Mouse (Mus musculus) hindbrain, embryonic 13.5 days (tissue): ENCODE results near the gene Tm9sf3. TPM values are rescaled to one million over a fixed set of nuclear protein-coding genes. Genes with fewer than 3 reads are reported as not detected.

Source experiments
- ATAC-seq: fragments of 200-750 bp; cut with Nextera tagmentation; 2 replicates; pipeline ENCODE4 v1.8.0; 2017; ENCODE audit warnings: moderate TSS enrichment; ENCODE audit not compliant: low FRiP score
- H3K27ac ChIP-seq: fragments of 300-500 bp; sonication (generic); 2 replicates; pipeline ENCODE4 v1.5.1; 2015; ENCODE audit warnings: inconsistent platforms, mild to moderate bottlenecking, moderate library complexity
- H3K27me3 ChIP-seq: fragments of 300-500 bp; sonication (generic); 2 replicates; pipeline ENCODE4 v1.6.1; 2015; ENCODE audit warnings: mild to moderate bottlenecking, inconsistent platforms
- H3K36me3 ChIP-seq: fragments of 300-500 bp; sonication (generic); 2 replicates; pipeline ENCODE4 v1.6.1; 2015; ENCODE audit warnings: mild to moderate bottlenecking, inconsistent platforms
- H3K4me1 ChIP-seq: fragments of 300-500 bp; sonication (generic); replicated peaks from 2 replicates; pipeline ENCODE4 v1.6.1; 2015; ENCODE audit warnings: inconsistent platforms
- H3K4me2 ChIP-seq: fragments of 300-500 bp; sonication (generic); 2 replicates; pipeline ENCODE4 v1.6.1; 2015; ENCODE audit warnings: inconsistent platforms, mild to moderate bottlenecking, moderate library complexity
- H3K4me3 ChIP-seq: fragments of 300-500 bp; sonication (generic); 2 replicates; pipeline ENCODE4 v1.5.1; 2015; ENCODE audit warnings: mild to moderate bottlenecking, inconsistent platforms
- H3K9ac ChIP-seq: fragments of 300-500 bp; sonication (generic); 2 replicates; pipeline ENCODE4 v1.6.1; 2015; ENCODE audit warnings: mild to moderate bottlenecking, inconsistent platforms
- H3K9me3 ChIP-seq: fragments of 300-500 bp; sonication (generic); 2 replicates; pipeline ENCODE4 v1.6.1; 2016; ENCODE audit warnings: inconsistent platforms
- whole genome bisulfite sequencing: fragments of 180-500 bp; shearing (Covaris S2); methylation state at CpG from one replicate; pipeline ENCODE4 v1.1.7; 2015; 5-methylcytosine and 5-hydroxymethylcytosine counted together
- polyA plus RNA-seq: library from polyadenylated mRNA; unstranded; fragments of >200 nt; fragmentation: Nextera tagmentation; extraction: Ambion mirVana; gene quantifications from 2 replicates; pipeline ENCODE4 v1.2.1, GENCODE M21; 2015

The Tm9sf3 gene
- polyA plus RNA-seq, 1 experiment from 2014 or later, result 99.0 TPM

DNA sequence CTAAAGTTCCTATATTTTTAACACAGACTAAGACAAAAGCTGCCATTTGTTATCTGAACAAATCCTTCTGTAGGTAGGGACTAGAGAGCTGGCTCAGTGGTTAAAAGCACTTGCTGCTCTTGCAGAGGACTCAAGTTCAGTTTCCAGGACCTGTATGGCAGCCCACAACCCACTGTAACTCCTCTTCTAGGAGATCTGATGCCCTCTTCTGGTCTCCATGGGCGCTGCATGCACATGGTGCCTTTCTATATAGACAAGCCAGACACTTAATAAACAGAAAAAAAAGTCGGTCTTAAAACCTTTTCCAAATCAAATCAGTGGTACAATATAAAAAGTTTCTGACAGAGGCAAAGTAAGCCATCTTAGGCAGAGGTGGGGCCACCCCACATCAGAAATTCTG, 5.1 kb downstream of the Tm9sf3 start:
- Histone ChIP-seq H3K27me3 (no peaks in the 10 kb centered on the region), H3K4me2 (no peak overlapping the region), H3K9ac (no peak overlapping the region), H3K4me3 (no peak overlapping the region), H3K4me1 (peaks cover 33% of the 10 kb centered on the region), H3K9me3 (no peaks in the 10 kb centered on the region), H3K27ac (no peak overlapping the region), H3K36me3 (no peaks in the 10 kb centered on the region)
- no peak for ATAC-seq
- WGBS, result 42% methylated on average over 2 of the region's 2 CpGs

DNA sequence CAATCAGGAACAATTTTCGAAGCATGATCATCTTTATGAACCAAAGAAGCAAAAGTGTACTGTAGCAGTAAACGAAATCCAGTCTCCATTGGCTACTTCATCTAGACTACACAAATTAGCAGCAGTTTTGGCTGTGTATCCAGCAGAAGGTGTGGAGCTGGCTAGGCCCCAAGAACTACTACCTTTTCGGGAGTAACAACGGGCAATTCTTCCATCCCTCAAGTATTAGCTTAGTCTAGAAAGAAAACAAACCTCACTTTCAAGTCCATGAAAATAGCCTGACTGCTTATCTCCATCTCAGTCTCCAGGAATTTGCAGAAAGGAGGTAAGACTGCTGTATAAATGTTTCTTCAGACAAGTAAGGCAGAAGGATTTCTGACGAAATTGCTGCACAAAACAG, 9.2 kb downstream of the Tm9sf3 start:
- no peaks in the 10 kb centered on the region for H3K27me3 ChIP-seq
- no peak overlapping the region for H3K27ac ChIP-seq
- H3K4me3 ChIP-seq, result no peak overlapping the region
- H3K36me3 ChIP-seq, result 0 out of 2 replicates have a peak, but pooled peaks cover 3% of the 10 kb centered on the region
- H3K4me1 ChIP-seq, result peaks cover 6% of the 10 kb centered on the region; the same call in 1 of the 2 replicates
- H3K9ac ChIP-seq, result no peak overlapping the region
- no peak for ATAC-seq
- no peaks in the 10 kb centered on the region for H3K9me3 ChIP-seq
- H3K4me2 ChIP-seq, result no peak overlapping the region
- WGBS, result 90% methylated on average over 5 of the region's 5 CpGs

DNA sequence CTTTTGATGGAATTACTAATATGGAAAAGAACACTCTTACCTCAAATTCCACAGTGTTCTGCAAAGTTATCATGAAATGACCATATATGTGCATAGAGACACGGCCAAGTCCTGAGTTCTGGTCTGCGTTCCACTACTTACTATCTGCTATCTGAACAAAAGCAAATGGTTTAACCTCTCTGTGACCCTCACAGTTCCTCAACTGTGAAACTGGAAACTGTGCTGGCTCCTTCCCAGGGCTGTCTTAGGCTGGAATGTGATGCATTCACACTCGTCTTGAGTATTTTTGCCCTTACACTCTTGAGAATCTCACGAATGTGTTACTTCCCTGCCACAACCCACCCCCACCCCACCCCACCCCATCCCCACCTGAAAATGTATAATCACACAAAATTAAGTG, 14.8 kb downstream of the Tm9sf3 start:
- Histone ChIP-seq H3K27me3 (no peaks in the 10 kb centered on the region), H3K4me2 (no peak overlapping the region), H3K27ac (no peak overlapping the region), H3K4me3 (no peak overlapping the region), H3K4me1 (peaks cover 3% of the 10 kb centered on the region; the same call in 1 of the 2 replicates), H3K36me3 (peaks cover 10% of the 10 kb centered on the region), H3K9ac (no peak overlapping the region), H3K9me3 (no peaks in the 10 kb centered on the region)
- 75% methylated on average over 4 of the region's 4 CpGs for WGBS
- no peak for ATAC-seq

DNA sequence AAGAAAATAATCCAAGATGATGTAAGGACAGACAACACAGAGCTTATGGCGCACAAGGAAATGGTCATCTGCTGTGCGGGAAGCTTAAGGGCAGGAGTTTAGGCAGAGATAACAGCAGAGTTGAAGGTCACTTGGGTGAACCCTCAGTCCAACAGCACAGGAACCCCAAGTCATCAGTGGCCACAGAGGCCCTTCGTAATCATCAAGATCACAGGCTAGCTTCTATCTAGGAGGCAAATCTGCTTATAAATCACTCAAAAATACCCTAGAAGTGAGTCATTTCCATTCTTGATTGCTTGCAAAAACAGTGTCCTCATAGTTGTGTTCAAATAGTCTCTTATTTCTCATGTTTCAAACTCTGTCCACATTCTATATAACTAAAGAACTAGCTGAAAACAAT, 15.5 kb downstream of the Tm9sf3 start:
- H3K27ac ChIP-seq, result no peak overlapping the region
- ATAC-seq, result no peak
- peaks cover 10% of the 10 kb centered on the region for H3K36me3 ChIP-seq
- H3K4me1 ChIP-seq, result peaks cover 3% of the 10 kb centered on the region; the same call in 1 of the 2 replicates
- H3K9me3 ChIP-seq, result no peaks in the 10 kb centered on the region
- over 99% methylated on average over 3 of the region's 3 CpGs for WGBS
- no peaks in the 10 kb centered on the region for H3K27me3 ChIP-seq
- H3K4me2 ChIP-seq, result no peak overlapping the region
- no peak overlapping the region for H3K4me3 ChIP-seq
- H3K9ac ChIP-seq, result no peak overlapping the region

DNA sequence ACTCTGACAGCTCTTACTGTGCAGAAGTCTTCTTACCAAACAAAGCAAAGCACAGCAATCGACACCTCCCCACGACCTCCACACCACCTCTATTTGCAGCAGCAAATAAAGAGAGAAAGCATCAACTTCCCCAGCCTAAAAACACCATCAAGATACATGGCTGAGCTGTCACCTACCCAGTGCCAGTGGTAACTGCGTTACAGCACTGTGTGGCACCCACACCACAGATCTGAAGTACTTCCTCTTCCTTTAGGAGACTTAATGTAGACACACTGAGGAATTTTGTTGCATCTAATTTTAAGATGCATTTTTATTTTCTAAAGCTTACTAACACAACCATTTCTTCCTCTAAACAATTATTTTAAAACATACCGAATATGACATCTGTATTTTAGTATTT, 17.5 kb downstream of the Tm9sf3 start:
- WGBS, result 82% methylated on average over 4 of the region's 4 CpGs
- H3K27ac ChIP-seq, result no peak overlapping the region

DNA sequence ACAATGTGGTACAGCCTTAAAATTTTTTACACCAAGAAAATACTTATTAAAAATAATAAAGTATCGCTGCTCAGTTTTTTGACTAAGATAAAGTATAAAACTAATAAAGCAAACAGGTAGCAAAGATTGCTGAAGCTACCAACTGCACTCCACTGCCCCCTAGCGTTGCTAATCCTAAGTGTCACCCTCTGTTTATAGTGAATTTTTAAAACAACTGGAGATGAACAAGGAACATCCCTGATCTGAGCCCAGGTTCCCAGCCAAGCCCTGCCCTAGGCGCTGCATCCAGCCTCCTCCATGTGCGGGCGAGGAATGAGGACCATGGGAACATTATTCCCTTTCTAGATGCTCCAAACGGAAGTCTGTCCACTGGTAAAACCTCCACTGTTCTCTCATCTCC, 19.2 kb downstream of the Tm9sf3 start:
- H3K27ac ChIP-seq, result no peak overlapping the region
- H3K9ac ChIP-seq, result no peak overlapping the region
- no peaks in the 10 kb centered on the region for H3K9me3 ChIP-seq
- no peaks in the 10 kb centered on the region for H3K27me3 ChIP-seq
- no peak overlapping the region for H3K4me2 ChIP-seq
- ATAC-seq, result no peak
- H3K36me3 ChIP-seq, result peaks cover 39% of the 10 kb centered on the region
- no peak overlapping the region for H3K4me3 ChIP-seq
- WGBS, result 61% methylated on average over 6 of the region's 6 CpGs
- no peaks in the 10 kb centered on the region for H3K4me1 ChIP-seq

More for the DNA sequence above, 17.5 kb downstream of the Tm9sf3 start:
- no peaks in the 10 kb centered on the region for H3K4me1 ChIP-seq
- H3K4me2 ChIP-seq, result no peak overlapping the region
- H3K4me3 ChIP-seq, result no peak overlapping the region
- no peak overlapping the region for H3K9ac ChIP-seq
- no peaks in the 10 kb centered on the region for H3K27me3 ChIP-seq
- no peaks in the 10 kb centered on the region for H3K9me3 ChIP-seq
- ATAC-seq, result no peak
- H3K36me3 ChIP-seq, result peaks cover 26% of the 10 kb centered on the region

DNA sequence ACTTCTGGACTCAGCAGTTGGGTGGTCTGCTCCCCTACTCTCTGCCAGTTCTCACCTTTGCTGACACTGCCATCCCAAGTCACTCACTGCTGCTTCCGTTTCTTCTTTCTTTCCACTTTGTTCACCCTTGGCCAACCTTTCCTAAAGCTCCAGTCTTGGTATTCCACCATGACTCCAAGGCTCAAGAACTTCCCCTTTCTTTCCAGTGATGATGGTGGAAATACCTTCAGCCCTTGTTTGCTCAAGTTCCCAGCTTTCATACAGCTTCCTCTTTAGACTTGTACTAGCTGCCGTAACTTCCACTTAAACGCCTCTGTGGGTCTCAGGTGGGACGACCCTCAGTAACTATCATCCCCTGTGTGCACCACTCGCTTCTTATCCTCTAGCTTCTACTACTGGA, 21.8 kb downstream of the Tm9sf3 start:
- Histone ChIP-seq H3K27me3 (no peaks in the 10 kb centered on the region), H3K27ac (no peak overlapping the region), H3K4me3 (no peak overlapping the region), H3K4me1 (no peaks in the 10 kb centered on the region), H3K36me3 (peaks cover 52% of the 10 kb centered on the region), H3K4me2 (no peak overlapping the region), H3K9ac (no peak overlapping the region), H3K9me3 (no peaks in the 10 kb centered on the region)
- no peak for ATAC-seq
- 95% methylated on average over 5 of the region's 5 CpGs for WGBS

DNA sequence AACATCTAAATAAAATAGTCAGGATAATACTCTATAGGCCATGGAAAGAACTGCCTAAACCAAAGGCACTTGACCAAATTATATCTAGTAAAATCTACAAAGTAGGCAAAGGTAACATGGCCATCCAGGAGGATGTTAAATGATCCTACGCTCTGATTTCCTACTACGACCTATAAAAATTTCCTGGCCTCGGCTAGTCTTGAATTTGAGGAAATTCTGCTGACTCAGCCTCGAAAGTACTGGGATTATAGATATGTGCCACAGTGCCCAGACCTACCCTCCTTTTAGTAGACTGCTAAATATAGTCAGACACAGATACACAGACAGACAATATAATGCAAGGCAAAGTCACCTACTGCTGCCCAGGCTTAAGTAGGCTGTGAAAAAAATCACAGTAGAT, 30.1 kb downstream of the Tm9sf3 start:
- 93% methylated on average over 4 of the region's 4 CpGs for WGBS
- no peak for ATAC-seq
- no peak overlapping the region for H3K27ac ChIP-seq
- H3K9ac ChIP-seq, result no peak overlapping the region
- no peaks in the 10 kb centered on the region for H3K9me3 ChIP-seq
- H3K27me3 ChIP-seq, result no peaks in the 10 kb centered on the region
- H3K36me3 ChIP-seq, result peaks cover 59% of the 10 kb centered on the region
- no peak overlapping the region for H3K4me3 ChIP-seq
- H3K4me1 ChIP-seq, result no peaks in the 10 kb centered on the region
- no peak overlapping the region for H3K4me2 ChIP-seq

DNA sequence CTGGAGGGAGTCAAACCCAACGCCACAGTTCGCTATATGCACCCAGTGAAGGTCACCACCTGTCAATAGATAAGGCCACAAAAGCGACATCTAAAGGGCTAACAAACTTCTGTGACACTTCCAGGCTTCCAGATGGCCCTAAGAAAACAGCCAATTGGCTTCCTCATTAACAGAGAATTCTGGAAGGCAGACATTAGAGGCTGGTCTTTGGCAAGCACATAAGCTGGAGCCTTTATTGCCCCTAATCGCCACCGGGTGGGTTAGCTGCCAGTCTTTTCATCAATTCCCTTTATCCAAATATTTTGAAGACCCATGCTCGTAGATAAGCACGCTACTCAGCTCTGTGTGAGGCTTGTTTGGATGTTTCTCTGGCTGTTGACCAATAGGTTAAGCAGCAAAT, 55.5 kb downstream of the Tm9sf3 start:
- H3K4me3 ChIP-seq, result no peak overlapping the region
- H3K9ac ChIP-seq, result no peak overlapping the region
- peaks cover 12% of the 10 kb centered on the region for H3K36me3 ChIP-seq
- ATAC-seq, result no peak
- H3K9me3 ChIP-seq, result no peaks in the 10 kb centered on the region
- peaks cover 49% of the 10 kb centered on the region for H3K27me3 ChIP-seq
- WGBS, result 67% methylated on average over 7 of the region's 7 CpGs
- peaks cover 21% of the 10 kb centered on the region for H3K4me1 ChIP-seq
- no peak overlapping the region for H3K4me2 ChIP-seq
- no peak overlapping the region for H3K27ac ChIP-seq

DNA sequence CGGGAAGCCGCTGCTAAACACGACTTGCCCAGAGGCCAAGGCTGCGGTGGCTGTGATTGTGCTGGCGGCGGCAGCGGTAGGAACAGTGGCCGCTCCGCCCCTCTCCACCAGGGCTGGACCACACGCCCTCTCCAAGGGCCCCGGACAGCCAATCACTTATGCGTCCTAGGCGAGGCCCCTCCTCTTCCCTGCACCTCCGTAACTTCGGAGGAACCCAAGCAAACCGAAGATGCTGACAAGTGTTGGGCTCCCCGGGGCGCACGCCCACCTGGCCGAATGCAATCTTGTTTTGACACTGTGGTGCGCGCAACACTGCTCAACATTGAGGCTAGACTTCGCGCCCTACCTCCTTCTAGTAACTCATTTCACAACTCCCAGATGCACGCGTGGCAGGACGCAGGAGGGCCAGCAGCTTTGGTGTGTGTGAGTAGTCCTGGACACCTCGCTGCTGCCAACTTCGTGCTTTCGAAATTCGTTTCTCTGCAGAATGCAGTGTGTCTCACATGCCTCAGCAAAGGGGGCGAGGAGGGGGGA, 56.9 kb downstream of the Tm9sf3 start, which contains the start of gene Tll2:
Gene Tll2, minus strand, starts transcription at position 25 of the 534 bp plus-strand sequence.
- H3K27ac ChIP-seq, result no peak within 1 kb of the TSS
- H3K9ac ChIP-seq, result peak within 1 kb of the TSS; percentile 60
- peaks cover 5% of the 10 kb centered on the region for H3K36me3 ChIP-seq
- H3K4me3 ChIP-seq, result peak within 1 kb of the TSS; percentile 44
- WGBS, result under 1% methylated on average over 32 of the region's 32 CpGs
- H3K9me3 ChIP-seq, result no peaks in the 10 kb centered on the region
- H3K4me2 ChIP-seq, result peak within 1 kb of the TSS; percentile 98
- peak; percentile 91 for ATAC-seq
- peaks cover 54% of the 10 kb centered on the region for H3K27me3 ChIP-seq
- H3K4me1 ChIP-seq, result peaks cover 21% of the 10 kb centered on the region

DNA sequence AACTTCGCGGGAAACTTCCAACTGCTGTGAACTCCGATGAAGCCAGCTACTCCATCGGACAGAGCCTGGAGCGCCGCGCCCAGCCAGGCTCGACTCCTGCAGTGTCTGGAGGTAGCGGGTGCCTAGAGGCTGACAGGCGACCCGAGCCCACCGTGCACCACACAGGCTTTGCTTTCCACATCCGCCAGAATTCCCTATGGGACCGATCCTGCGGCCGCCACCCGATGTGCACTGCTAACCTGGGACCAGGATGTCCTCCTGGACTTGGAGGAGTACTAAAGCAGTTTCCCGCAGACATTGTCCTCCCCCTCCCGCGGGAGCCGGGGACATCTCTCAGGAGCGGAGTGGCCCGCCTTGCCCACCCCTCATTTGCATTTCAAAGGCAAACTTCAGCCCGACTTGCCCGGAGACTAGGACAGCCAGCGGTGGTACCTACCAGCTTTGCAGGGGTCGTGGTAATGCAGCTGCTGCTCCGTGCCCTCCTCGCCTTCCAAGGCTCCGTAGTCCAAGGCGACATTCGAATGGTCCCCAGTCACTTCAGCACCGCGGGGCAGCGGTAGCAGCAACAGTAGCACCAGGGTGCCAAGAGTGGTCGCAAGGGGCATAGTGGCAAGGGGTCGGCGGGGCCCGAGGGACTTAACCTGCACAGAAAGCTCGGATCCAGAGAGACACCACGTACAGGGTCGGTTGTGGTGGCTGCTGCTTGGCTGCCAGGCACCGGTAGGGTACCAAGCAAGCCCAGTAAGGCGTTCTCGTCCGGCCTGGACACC, 57.6 kb downstream of the Tm9sf3 start:
- peak; percentile 68 for ATAC-seq
- Histone ChIP-seq H3K9ac (peak overlapping the region; percentile 60), H3K9me3 (no peaks in the 10 kb centered on the region), H3K4me1 (peaks cover 21% of the 10 kb centered on the region), H3K4me2 (peak overlapping the region; percentile 98), H3K27ac (no peak overlapping the region), H3K27me3 (peaks cover 54% of the 10 kb centered on the region), H3K4me3 (peak overlapping the region; percentile 44), H3K36me3 (peaks cover 4% of the 10 kb centered on the region)
- WGBS, result under 1% methylated on average over 46 of the region's 46 CpGs

DNA sequence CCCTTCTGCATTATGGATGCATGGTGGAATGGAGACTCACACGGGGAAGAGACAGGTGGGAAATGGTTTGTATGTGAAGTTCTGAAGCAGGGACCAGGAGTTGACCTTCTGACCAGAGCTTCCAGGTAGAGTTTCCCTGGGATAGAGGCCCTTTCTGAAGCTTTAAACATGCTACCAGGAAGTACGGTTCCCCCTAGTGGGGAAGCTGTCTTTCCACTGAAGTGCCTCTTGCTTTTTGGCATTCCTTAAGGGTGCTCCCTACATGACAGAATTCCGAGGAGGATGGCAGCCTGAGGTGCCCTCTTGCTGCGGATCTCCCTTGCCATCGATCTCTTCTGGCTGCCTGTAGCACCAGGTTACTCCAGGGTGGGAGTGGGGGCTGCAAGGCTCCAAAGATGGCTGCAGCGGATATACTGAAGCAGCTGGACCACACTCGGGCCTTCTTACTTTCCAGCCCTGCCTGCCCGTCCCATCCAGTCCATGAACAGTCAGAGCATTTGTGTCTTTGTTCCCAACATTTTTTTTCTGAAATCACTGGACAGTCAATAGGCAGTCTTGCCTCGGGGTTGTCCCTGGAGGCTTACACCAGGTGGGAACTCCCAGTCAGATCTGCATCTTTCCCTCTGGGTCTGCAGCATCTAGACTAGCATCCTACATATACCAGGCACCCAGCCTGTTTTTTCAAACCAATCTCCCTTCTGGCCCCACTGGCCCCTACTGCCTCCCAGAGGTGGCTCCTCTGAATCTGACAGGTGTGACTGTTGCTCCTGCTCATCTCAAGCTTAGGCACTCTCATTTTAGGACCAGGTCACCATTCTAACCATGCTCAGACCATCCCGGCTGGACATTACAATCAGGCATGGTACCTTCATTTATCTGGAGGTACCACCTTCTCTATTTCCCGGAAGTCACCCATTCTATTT, 59.4 kb downstream of the Tm9sf3 start:
- H3K4me1 ChIP-seq, result peaks cover 21% of the 10 kb centered on the region
- H3K4me2 ChIP-seq, result no peak overlapping the region
- H3K27me3 ChIP-seq, result peaks cover 53% of the 10 kb centered on the region
- no peak for ATAC-seq
- no peak overlapping the region for H3K9ac ChIP-seq
- no peak overlapping the region for H3K4me3 ChIP-seq
- 63% methylated on average over 11 of the region's 11 CpGs for WGBS
- H3K36me3 ChIP-seq, result no peaks in the 10 kb centered on the region
- no peaks in the 10 kb centered on the region for H3K9me3 ChIP-seq
- no peak overlapping the region for H3K27ac ChIP-seq
